Mouse (Mus musculus) liver, adult 2 months (tissue): ENCODE measurements at regions not wholly inside any gene's neighbourhood (a gene's known extent, or its start where the extent isn't known, plus 50 kb on each side); places are given as distances from the start of the nearest gene placed in this dataset.

Experiments used
- CTCF ChIP-seq: fragments of 200-500 bp; IDR thresholded peaks from 2 replicates; pipeline ENCODE4 v1.5.1; 2011; ENCODE audit warnings: low read depth, low read length, control low read depth
- POLR2A ChIP-seq: fragments of 200-500 bp; IDR thresholded peaks from 2 replicates; pipeline ENCODE4 v1.6.1; 2011; ENCODE audit warnings: low read length, control low read depth; ENCODE audit not compliant: insufficient read depth; ENCODE audit errors: extremely low read depth

GRCm38 (mm10) chr3:5811071-5811590 lies 60.5 kb downstream of the Gm8797 start:
- no peak for TF ChIP-seq CTCF
- no peak for TF ChIP-seq POLR2A
